Mouse (Mus musculus) liver, embryonic 13.5 days (tissue): Measurements from ENCODE around the gene Tcea3. TPM values are rescaled to one million over a fixed set of nuclear protein-coding genes. Genes with fewer than 3 reads are reported as not detected.

Source experiments
- ATAC-seq: fragments of 200-750 bp; cut with Nextera tagmentation; 2 replicates; pipeline ENCODE4 v1.8.0; 2017; ENCODE audit warnings: low read depth, mild to moderate bottlenecking, moderate number of reproducible peaks, moderate library complexity
- DNase-seq: peaks from one replicate; pipeline ENCODE4 v3.0.0; 2022
- H3K27ac ChIP-seq: fragments of 300-500 bp; sonication (generic); 2 replicates; pipeline ENCODE4 v1.5.1; 2015; ENCODE audit warnings: moderate library complexity, mild to moderate bottlenecking, inconsistent platforms
- H3K27me3 ChIP-seq: fragments of 300-500 bp; sonication (generic); 2 replicates; pipeline ENCODE4 v1.6.1; 2015; ENCODE audit warnings: mild to moderate bottlenecking, inconsistent platforms
- H3K36me3 ChIP-seq: fragments of 300-500 bp; sonication (generic); 2 replicates; pipeline ENCODE4 v1.6.1; 2015; ENCODE audit warnings: mild to moderate bottlenecking, inconsistent platforms
- H3K4me1 ChIP-seq: fragments of 300-500 bp; sonication (generic); replicated peaks from 2 replicates; pipeline ENCODE4 v1.6.1; 2015; ENCODE audit warnings: inconsistent platforms
- H3K4me2 ChIP-seq: fragments of 300-500 bp; sonication (generic); 2 replicates; pipeline ENCODE4 v1.6.1; 2015; ENCODE audit warnings: inconsistent platforms, mild to moderate bottlenecking, moderate library complexity
- H3K4me3 ChIP-seq: fragments of 300-500 bp; sonication (generic); replicated peaks from 2 replicates; pipeline ENCODE4 v1.5.1; 2015; ENCODE audit warnings: mild to moderate bottlenecking, inconsistent platforms
- H3K9ac ChIP-seq: fragments of 300-500 bp; sonication (generic); 2 replicates; pipeline ENCODE4 v1.6.1; 2015; ENCODE audit warnings: mild to moderate bottlenecking, inconsistent platforms
- H3K9me3 ChIP-seq: fragments of 300-500 bp; sonication (generic); replicated peaks from 2 replicates; pipeline ENCODE4 v1.6.1; 2016; ENCODE audit warnings: inconsistent platforms
- WGBS: fragments of 180-500 bp; shearing (Covaris S2); methylation state at CpG from one replicate; pipeline ENCODE4 v1.1.7; 2015; ENCODE audit not compliant: insufficient replicate concordance; 5-methylcytosine and 5-hydroxymethylcytosine counted together
- polyA plus RNA-seq: library from polyadenylated mRNA; unstranded; fragments of >200 nt; fragmentation: Nextera tagmentation; extraction: Ambion mirVana; gene quantifications from 2 replicates; pipeline ENCODE4 v1.2.1, GENCODE M21; 2015

Tcea3 gene
- polyA plus RNA-seq, 1 experiment from 2014 or later, result 12.9 TPM

DNA sequence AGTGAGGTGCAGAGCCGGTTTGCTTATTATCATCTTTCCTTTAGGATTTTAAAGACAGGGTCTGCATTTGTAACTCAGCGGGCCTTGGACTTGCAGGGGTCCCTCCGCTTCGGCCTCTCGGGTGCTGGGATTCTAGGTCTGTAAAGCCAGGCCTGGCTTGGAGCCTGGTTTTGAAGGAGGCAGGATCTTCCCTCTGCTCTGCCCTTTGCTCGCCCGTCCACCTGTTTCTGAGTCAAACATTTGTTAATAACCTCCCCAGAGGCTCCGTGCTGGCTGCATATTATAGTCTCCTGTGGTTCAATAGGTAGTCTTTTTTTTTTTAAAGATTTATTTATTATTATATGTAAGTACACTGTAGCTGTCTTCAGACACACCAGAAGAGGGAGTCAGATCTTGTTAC lies 32.0 kb upstream of the Tcea3 start:
- no peak overlapping the region for H3K4me2 ChIP-seq
- peak overlapping the region; percentile 55 for H3K27ac ChIP-seq
- ATAC-seq (no peak), DNase-seq (no peak)
- no peaks in the 10 kb centered on the region for H3K9me3 ChIP-seq
- H3K4me3 ChIP-seq, result no peak overlapping the region
- no peak overlapping the region for H3K9ac ChIP-seq
- WGBS, result 69% methylated on average over 8 of the region's 8 CpGs
- H3K27me3 ChIP-seq, result peaks cover 46% of the 10 kb centered on the region
- peaks cover 24% of the 10 kb centered on the region for H3K4me1 ChIP-seq
- H3K36me3 ChIP-seq, result no peaks in the 10 kb centered on the region

- Histone ChIP-seq H3K27ac (no peak overlapping the region), H3K27me3 (peaks cover 60% of the 10 kb centered on the region), H3K4me1 (peaks cover 24% of the 10 kb centered on the region), H3K36me3 (no peaks in the 10 kb centered on the region), H3K9ac (no peak overlapping the region), H3K4me3 (no peak overlapping the region), H3K4me2 (no peak overlapping the region), H3K9me3 (no peaks in the 10 kb centered on the region)
- ATAC-seq, result no peak
- 44% methylated on average over 10 of the region's 10 CpGs for WGBS
- no peak for DNase-seq
Measured at GRCm38 (mm10) chr4:136217063-136217462, 30.5 kb upstream of the Tcea3 start.

- Histone ChIP-seq H3K27me3 (peaks cover 64% of the 10 kb centered on the region), H3K4me2 (no peak overlapping the region), H3K9me3 (no peaks in the 10 kb centered on the region), H3K27ac (no peak overlapping the region; the same call in 1 of the 2 replicates), H3K4me1 (peaks cover 19% of the 10 kb centered on the region), H3K4me3 (no peak overlapping the region), H3K9ac (0 out of 2 replicates have a peak overlapping the region, but pooled peaks have one; percentile 6), H3K36me3 (no peaks in the 10 kb centered on the region)
- no peak for ATAC-seq
- no peak for DNase-seq
- 22% methylated on average over 18 of the region's 18 CpGs for WGBS
Measured at GRCm38 (mm10) chr4:136218595-136219214, 28.8 kb upstream of the Tcea3 start.

DNA sequence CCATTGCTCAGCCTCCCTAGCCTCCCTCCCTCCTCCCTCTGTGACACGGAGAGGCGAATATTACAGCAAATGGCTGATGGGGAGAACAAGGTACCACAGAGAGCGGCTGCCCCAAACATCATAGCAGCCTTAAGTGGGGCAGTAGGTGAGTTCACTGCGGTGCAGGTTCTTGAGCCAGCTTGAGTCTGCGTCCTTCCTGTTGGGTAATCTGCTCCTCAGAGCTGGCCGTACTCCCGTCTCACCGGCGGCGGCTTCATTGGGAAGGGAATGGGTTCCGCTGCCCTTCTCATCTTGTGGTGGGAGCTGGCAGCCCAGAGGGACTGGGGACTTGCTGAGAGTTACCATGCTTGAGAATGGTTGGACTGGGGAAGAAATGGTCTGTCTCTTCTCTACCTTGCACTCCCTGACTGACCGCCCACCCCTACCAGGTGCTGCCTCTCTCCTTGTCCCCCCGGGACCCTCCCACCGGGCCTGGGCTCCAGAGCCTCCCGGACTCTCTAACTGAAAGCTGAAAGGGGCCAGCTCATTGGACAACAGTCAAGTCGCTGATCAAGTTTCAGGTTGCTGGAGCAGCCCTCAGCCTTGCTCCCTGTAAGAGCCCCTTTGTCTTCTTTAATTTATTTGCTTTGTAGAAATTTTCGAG lies 27.3 kb upstream of the Tcea3 start:
- 13% methylated on average over 17 of the region's 17 CpGs for WGBS
- H3K4me1 ChIP-seq, result peaks cover 14% of the 10 kb centered on the region; the same call in 1 of the 2 replicates
- DNase-seq, result no peak
- H3K9ac ChIP-seq, result no peak overlapping the region
- peaks cover 68% of the 10 kb centered on the region for H3K27me3 ChIP-seq
- no peak overlapping the region for H3K27ac ChIP-seq
- no peak overlapping the region for H3K4me2 ChIP-seq
- H3K9me3 ChIP-seq, result no peaks in the 10 kb centered on the region
- H3K4me3 ChIP-seq, result no peak overlapping the region
- H3K36me3 ChIP-seq, result no peaks in the 10 kb centered on the region
- no peak for ATAC-seq

GRCm38 (mm10) chr4:136223549-136224239 lies 23.8 kb upstream of the Tcea3 start:
- Histone ChIP-seq H3K4me2 (no peak overlapping the region), H3K27me3 (peaks cover 47% of the 10 kb centered on the region), H3K36me3 (no peaks in the 10 kb centered on the region), H3K27ac (no peak overlapping the region), H3K4me1 (peaks cover 14% of the 10 kb centered on the region; the same call in 1 of the 2 replicates), H3K4me3 (no peak overlapping the region), H3K9ac (no peak overlapping the region), H3K9me3 (no peaks in the 10 kb centered on the region)
- DNase-seq (no peak), ATAC-seq (no peak)
- WGBS, result 58% methylated on average over 13 of the region's 13 CpGs

GRCm38 (mm10) chr4:136224240-136224559 lies 23.3 kb upstream of the Tcea3 start:
- 70% methylated on average over 4 of the region's 5 CpGs for WGBS
- no peak for ATAC-seq
- H3K4me1 ChIP-seq, result peaks cover 9% of the 10 kb centered on the region; the same call in 1 of the 2 replicates
- no peak for DNase-seq
- no peaks in the 10 kb centered on the region for H3K9me3 ChIP-seq
- no peaks in the 10 kb centered on the region for H3K36me3 ChIP-seq
- no peak overlapping the region for H3K4me2 ChIP-seq
- H3K27me3 ChIP-seq, result peaks cover 42% of the 10 kb centered on the region
- no peak overlapping the region for H3K27ac ChIP-seq
- H3K9ac ChIP-seq, result no peak overlapping the region
- no peak overlapping the region for H3K4me3 ChIP-seq

DNA sequence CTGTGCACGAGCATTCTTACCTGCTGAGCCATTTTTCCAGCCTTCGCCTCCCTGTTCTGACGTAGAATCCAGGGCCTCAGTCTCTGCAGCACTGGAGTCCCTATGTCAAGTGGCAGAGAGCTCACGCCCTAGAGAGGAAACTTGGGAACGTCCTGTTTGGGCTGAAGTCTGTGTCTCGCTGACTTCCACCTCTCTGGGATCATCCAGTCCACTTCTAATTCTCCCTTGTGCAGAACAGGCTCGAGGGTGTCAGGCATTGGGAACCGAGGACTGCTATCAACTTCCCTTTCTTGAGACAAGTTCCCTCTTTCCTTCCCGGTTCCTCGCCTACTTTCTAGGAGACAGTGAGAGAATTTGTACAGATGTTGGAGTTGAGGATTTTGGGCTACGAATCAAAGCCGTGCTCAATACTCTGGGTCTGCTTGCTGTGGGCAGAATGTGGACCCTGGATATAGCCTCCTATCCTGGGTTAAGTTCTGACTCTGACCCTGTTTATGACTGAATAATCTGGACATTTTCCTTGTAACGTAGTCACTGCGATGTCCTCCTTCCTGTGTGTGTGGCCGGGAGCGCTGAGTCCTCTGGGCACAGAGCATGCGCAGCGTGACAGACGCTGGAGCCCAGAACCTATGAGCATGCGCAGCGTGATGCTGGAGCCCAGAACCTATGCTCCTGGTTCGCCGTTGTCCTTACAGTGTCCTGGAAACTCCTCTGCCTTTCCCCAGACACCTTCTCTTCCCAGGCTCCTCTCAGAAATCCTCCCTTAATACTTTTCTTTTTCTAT lies 22.7 kb upstream of the Tcea3 start:
- H3K36me3 ChIP-seq, result no peaks in the 10 kb centered on the region
- DNase-seq (no peak), ATAC-seq (no peak)
- WGBS, result 57% methylated on average over 23 of the region's 23 CpGs
- no peak overlapping the region for H3K4me3 ChIP-seq
- H3K4me2 ChIP-seq, result no peak overlapping the region
- H3K27me3 ChIP-seq, result peaks cover 35% of the 10 kb centered on the region
- no peak overlapping the region for H3K27ac ChIP-seq
- H3K9ac ChIP-seq, result no peak overlapping the region
- H3K4me1 ChIP-seq, result peaks cover 6% of the 10 kb centered on the region; the same call in 1 of the 2 replicates
- no peaks in the 10 kb centered on the region for H3K9me3 ChIP-seq

DNA sequence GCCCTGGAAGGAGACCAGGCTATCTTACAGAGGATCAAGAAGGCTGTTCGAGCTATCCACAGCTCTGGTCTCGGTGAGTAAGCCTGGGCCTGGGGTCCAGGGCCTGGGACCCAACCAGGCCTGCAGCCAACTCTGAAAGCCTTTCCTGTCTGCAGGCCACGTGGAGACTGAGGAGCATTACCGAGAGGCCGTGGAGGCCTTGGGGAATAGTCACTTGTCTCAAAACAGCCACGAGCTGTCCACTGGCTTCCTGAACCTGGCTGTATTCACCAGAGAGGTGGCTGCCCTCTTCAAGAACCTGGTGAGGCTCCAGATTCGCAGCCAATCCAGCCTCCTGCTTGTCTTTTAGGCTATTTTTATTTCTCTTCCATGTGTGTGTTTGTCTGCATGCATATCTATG lies 20.1 kb upstream of the Tcea3 start:
- Histone ChIP-seq H3K9ac (no peak overlapping the region), H3K4me1 (no peaks in the 10 kb centered on the region; the same call in 1 of the 2 replicates), H3K27ac (no peak overlapping the region), H3K27me3 (0 out of 2 replicates have a peak, but pooled peaks cover 15% of the 10 kb centered on the region), H3K9me3 (no peaks in the 10 kb centered on the region), H3K4me2 (no peak overlapping the region), H3K36me3 (no peaks in the 10 kb centered on the region), H3K4me3 (no peak overlapping the region)
- DNase-seq (no peak), ATAC-seq (no peak)
- WGBS, result 50% methylated on average over 7 of the region's 7 CpGs

- no peak overlapping the region for H3K4me2 ChIP-seq
- WGBS, result 60% methylated on average over 5 of the region's 5 CpGs
- no peak overlapping the region for H3K9ac ChIP-seq
- H3K36me3 ChIP-seq, result no peaks in the 10 kb centered on the region
- DNase-seq (no peak), ATAC-seq (no peak)
- H3K27ac ChIP-seq, result no peak overlapping the region
- H3K4me3 ChIP-seq, result no peak overlapping the region
- no peaks in the 10 kb centered on the region for H3K9me3 ChIP-seq
- H3K4me1 ChIP-seq, result no peaks in the 10 kb centered on the region; the same call in 1 of the 2 replicates
- H3K27me3 ChIP-seq, result peaks cover 20% of the 10 kb centered on the region; the same call in 1 of the 2 replicates
Measured at GRCm38 (mm10) chr4:136228640-136229039, 18.9 kb upstream of the Tcea3 start.

GRCm38 (mm10) chr4:136238669-136239068 lies 8.9 kb upstream of the Tcea3 start:
- WGBS, result 14% methylated on average over 13 of the region's 13 CpGs
- no peak overlapping the region for H3K9ac ChIP-seq
- peaks cover 81% of the 10 kb centered on the region for H3K27me3 ChIP-seq
- no peak overlapping the region for H3K4me2 ChIP-seq
- no peak overlapping the region for H3K4me3 ChIP-seq
- no peaks in the 10 kb centered on the region for H3K4me1 ChIP-seq
- 0 out of 2 replicates have a peak, but pooled peaks cover 3% of the 10 kb centered on the region for H3K36me3 ChIP-seq
- H3K9me3 ChIP-seq, result no peaks in the 10 kb centered on the region
- DNase-seq, result no peak
- no peak overlapping the region for H3K27ac ChIP-seq
- ATAC-seq, result no peak

- Histone ChIP-seq H3K36me3 (0 out of 2 replicates have a peak, but pooled peaks cover 3% of the 10 kb centered on the region), H3K27ac (no peak overlapping the region), H3K27me3 (peaks cover 82% of the 10 kb centered on the region), H3K9ac (no peak overlapping the region), H3K9me3 (no peaks in the 10 kb centered on the region), H3K4me1 (no peaks in the 10 kb centered on the region), H3K4me3 (no peak overlapping the region), H3K4me2 (no peak overlapping the region)
- 50% methylated on average over 9 of the region's 9 CpGs for WGBS
- DNase-seq, result no peak
- no peak for ATAC-seq
Measured at GRCm38 (mm10) chr4:136239111-136239510, 8.4 kb upstream of the Tcea3 start.
